27 mouse cellular contexts compared by ENCODE assay signal in genomic region chr2:149927481-149927880, GRCm38 (mm10).
"Had no signal": no experiment of that assay in that cellular context is flagged by ENCODE, and none has a peak within 500 bp of the region (broad histone marks: within the 10 kb centered on the region; RNA-seq: fewer than 3 reads in every experiment).

No protein-coding gene starts in this region.

- H3K27ac ChIP-seq: heart, adult 2 months; heart, embryonic 13.5 days; heart, embryonic 15.5 days; hindbrain, embryonic 13.5 days; hindbrain, embryonic 15.5 days; hindbrain, postnatal 0 days; kidney, embryonic 15.5 days; kidney, postnatal 0 days; limb, embryonic 10.5 days; limb, embryonic 12.5 days; liver, embryonic 13.5 days; liver, embryonic 15.5 days had no signal

- ATAC-seq: hindbrain, postnatal 0 days; intestine, embryonic 16.5 days; liver, postnatal 0 days had no signal

- H3K27me3 ChIP-seq: heart, embryonic 13.5 days; heart, embryonic 15.5 days; hindbrain, embryonic 13.5 days; hindbrain, embryonic 15.5 days; kidney, embryonic 15.5 days; limb, embryonic 12.5 days; liver, embryonic 13.5 days; liver, embryonic 15.5 days had no signal

- H3K4me1 ChIP-seq: heart, embryonic 13.5 days; heart, embryonic 15.5 days; hindbrain, embryonic 13.5 days; hindbrain, embryonic 15.5 days; kidney, embryonic 15.5 days; liver, embryonic 13.5 days; liver, embryonic 15.5 days had no signal

- H3K4me3 ChIP-seq: heart, adult 2 months; heart, embryonic 13.5 days; heart, embryonic 15.5 days; hindbrain, embryonic 13.5 days; hindbrain, embryonic 15.5 days; kidney, embryonic 15.5 days; limb, embryonic 10.5 days; limb, embryonic 12.5 days; liver, embryonic 13.5 days; liver, embryonic 15.5 days had no signal

- DNase-seq: gastrocnemius, postnatal 14 days; gastrocnemius, postnatal 36 days; heart, adult 11 months; heart, adult 2 months; heart, postnatal 14 days; heart, postnatal 36 days; kidney, adult 11 months; kidney, adult 2 months; kidney, adult 9 months; kidney, postnatal 14 days; kidney, postnatal 36 days; layer of hippocampus, adult 9-11 months; layer of hippocampus, postnatal 36 days; liver; liver, embryonic 13.5 days; liver, postnatal 0 days had no signal
